Mouse (Mus musculus) hindbrain, postnatal 0 days (tissue): ENCODE data around the gene Mpp3. TPM values are rescaled to one million over a fixed set of nuclear protein-coding genes. Genes with fewer than 3 reads are reported as not detected.
A peak's percentile ranks its signal among the peaks of the same experiment; 100 is the strongest.

Source experiments
- ATAC-seq: fragments of 200-750 bp; cut with Nextera tagmentation; 2 replicates; pipeline ENCODE4 v1.8.0; 2017; ENCODE audit warnings: mild to moderate bottlenecking, moderate TSS enrichment, moderate library complexity
- DNase-seq: peaks from one replicate; pipeline ENCODE4 v3.0.0-alpha.2; 2015; ENCODE audit warnings: low spot score
- H3K27ac ChIP-seq: fragments of 300-500 bp; sonication (generic); 2 replicates; pipeline ENCODE4 v1.5.1; 2014; ENCODE audit warnings: mild to moderate bottlenecking
- H3K27me3 ChIP-seq: fragments of 300-500 bp; sonication (generic); 2 replicates; pipeline ENCODE4 v1.6.1; 2014; ENCODE audit warnings: low read length, mixed read lengths; ENCODE audit not compliant: insufficient read depth
- H3K36me3 ChIP-seq: fragments of 300-500 bp; sonication (generic); 2 replicates; pipeline ENCODE4 v1.6.1; 2014; ENCODE audit warnings: low read length, mixed read lengths; ENCODE audit not compliant: insufficient read depth
- H3K4me1 ChIP-seq: fragments of 300-500 bp; sonication (generic); 2 replicates; pipeline ENCODE4 v1.6.1; 2014; ENCODE audit warnings: antibody characterized with exemption, low read length, mixed read lengths; ENCODE audit not compliant: insufficient read depth
- H3K4me2 ChIP-seq: fragments of 300-500 bp; sonication (generic); 2 replicates; pipeline ENCODE4 v1.6.1; 2014; ENCODE audit warnings: low read depth, mild to moderate bottlenecking, low read length, moderate library complexity, mixed read lengths
- H3K4me3 ChIP-seq: fragments of 300-500 bp; sonication (generic); 2 replicates; pipeline ENCODE4 v1.5.1; 2014; ENCODE audit warnings: low read length
- H3K9ac ChIP-seq: fragments of 300-500 bp; sonication (generic); replicated peaks from 2 replicates; pipeline ENCODE4 v1.6.1; 2014; ENCODE audit warnings: mild to moderate bottlenecking, low read length, moderate library complexity, mixed read lengths
- H3K9me3 ChIP-seq: fragments of 300-500 bp; sonication (generic); 2 replicates; pipeline ENCODE4 v1.6.1; 2016; ENCODE audit warnings: low read length, mixed read lengths
- CTCF ChIP-seq: IDR thresholded peaks from 2 replicates; pipeline ENCODE4 v1.5.1; 2016; ENCODE audit warnings: antibody characterized with exemption, control low read depth, low read depth
- WGBS: fragments of 180-500 bp; shearing (Covaris S2); extraction: QIAGEN DNeasy Blood & Tissue Kit; methylation state at CpG from one replicate; pipeline ENCODE4 v1.1.7; 2014; 5-methylcytosine and 5-hydroxymethylcytosine counted together
- polyA plus RNA-seq: library from polyadenylated mRNA; unstranded; fragments of >200 nt; fragmentation: Nextera tagmentation; extraction: Ambion mirVana; gene quantifications from 2 replicates; pipeline ENCODE4 v1.2.1, GENCODE M21; 2015
- total RNA-seq: library from RNA; depleted of rRNA; stranded (reverse); fragments of >200 nt; gene quantifications from 2 replicates; pipeline ENCODE4 v1.2.3, GENCODE M21; 2014

Mpp3 gene
- total and polyA plus RNA-seq, 2 experiments from 2014 or later, result 54.1 to 81.3 TPM

GRCm38 (mm10) chr11:102040138-102040524, 11.9 kb upstream of the Mpp3 start:
- no peaks in the 10 kb centered on the region for H3K27me3 ChIP-seq
- TF ChIP-seq CTCF, result peak; percentile 94
- no peak overlapping the region for H3K27ac ChIP-seq
- H3K4me1 ChIP-seq, result no peaks in the 10 kb centered on the region
- peak; percentile 95 for DNase-seq
- peak; percentile 85 for ATAC-seq
- no peak overlapping the region for H3K4me3 ChIP-seq
- no peak overlapping the region for H3K4me2 ChIP-seq
- no peaks in the 10 kb centered on the region for H3K9me3 ChIP-seq
- H3K36me3 ChIP-seq, result no peaks in the 10 kb centered on the region
- no peak overlapping the region for H3K9ac ChIP-seq
- 0% methylated on average over 9 of the region's 9 CpGs for WGBS

GRCm38 (mm10) chr11:102039487-102040137, 11.4 kb upstream of the Mpp3 start:
- no peak overlapping the region for H3K4me2 ChIP-seq

GRCm38 (mm10) chr11:102037789-102038188, 9.5 kb upstream of the Mpp3 start:
- DNase-seq, result no peak
- no peak overlapping the region for H3K27ac ChIP-seq
- ATAC-seq, result no peak
- H3K27me3 ChIP-seq, result no peaks in the 10 kb centered on the region
- no peaks in the 10 kb centered on the region for H3K9me3 ChIP-seq
- H3K4me1 ChIP-seq, result no peaks in the 10 kb centered on the region
- no peak overlapping the region for H3K4me2 ChIP-seq
- no peak overlapping the region for H3K9ac ChIP-seq
- WGBS, result 70% methylated on average over 6 of the region's 6 CpGs
- no peak for TF ChIP-seq CTCF
- no peak overlapping the region for H3K4me3 ChIP-seq
- H3K36me3 ChIP-seq, result no peaks in the 10 kb centered on the region

More at GRCm38 (mm10) chr11:102039487-102040137, 11.4 kb upstream of the Mpp3 start:
- Histone ChIP-seq H3K27me3 (no peaks in the 10 kb centered on the region), H3K4me1 (no peaks in the 10 kb centered on the region), H3K9ac (no peak overlapping the region), H3K27ac (no peak overlapping the region), H3K36me3 (no peaks in the 10 kb centered on the region), H3K4me3 (no peak overlapping the region), H3K9me3 (no peaks in the 10 kb centered on the region)
- no peak for TF ChIP-seq CTCF
- 44% methylated on average over 13 of the region's 13 CpGs for WGBS
- DNase-seq, result no peak
- no peak for ATAC-seq

- 75% methylated on average over 7 of the region's 7 CpGs for WGBS
- ATAC-seq (no peak), DNase-seq (no peak)
- Histone ChIP-seq H3K9me3 (no peaks in the 10 kb centered on the region), H3K27ac (no peak overlapping the region), H3K4me3 (no peak overlapping the region), H3K27me3 (no peaks in the 10 kb centered on the region), H3K4me2 (no peak overlapping the region), H3K36me3 (no peaks in the 10 kb centered on the region), H3K9ac (no peak overlapping the region), H3K4me1 (no peaks in the 10 kb centered on the region)
- TF ChIP-seq CTCF, result no peak
These were observed 8.1 kb upstream of the Mpp3 start for GRCm38 (mm10) chr11:102036336-102036735.

- 58% methylated on average over 5 of the region's 5 CpGs for WGBS
- DNase-seq (peak; percentile 15), ATAC-seq (no peak)
- H3K27me3 ChIP-seq, result no peaks in the 10 kb centered on the region
- no peaks in the 10 kb centered on the region for H3K9me3 ChIP-seq
- H3K4me3 ChIP-seq, result no peak overlapping the region
- H3K27ac ChIP-seq, result peak overlapping the region; percentile 61; the same call in 1 of the 2 replicates
- TF ChIP-seq CTCF, result no peak
- H3K36me3 ChIP-seq, result no peaks in the 10 kb centered on the region
- H3K4me2 ChIP-seq, result no peak overlapping the region
- H3K4me1 ChIP-seq, result no peaks in the 10 kb centered on the region
- no peak overlapping the region for H3K9ac ChIP-seq
These were observed 7.2 kb upstream of the Mpp3 start for GRCm38 (mm10) chr11:102035456-102035960.

- Histone ChIP-seq H3K9me3 (no peaks in the 10 kb centered on the region), H3K9ac (no peak overlapping the region), H3K4me1 (no peaks in the 10 kb centered on the region), H3K4me3 (no peak overlapping the region), H3K36me3 (no peaks in the 10 kb centered on the region), H3K27ac (peak overlapping the region; percentile 61; the same call in 1 of the 2 replicates), H3K4me2 (no peak overlapping the region), H3K27me3 (no peaks in the 10 kb centered on the region)
- DNase-seq (peak; percentile 73), ATAC-seq (no peak)
- 32% methylated on average over 8 of the region's 8 CpGs for WGBS
- no peak for TF ChIP-seq CTCF
These were observed 6.6 kb upstream of the Mpp3 start for GRCm38 (mm10) chr11:102034887-102035286.

- Histone ChIP-seq H3K27ac (no peak overlapping the region), H3K4me2 (no peak overlapping the region), H3K4me3 (no peak overlapping the region), H3K36me3 (no peaks in the 10 kb centered on the region), H3K9me3 (no peaks in the 10 kb centered on the region), H3K9ac (no peak overlapping the region), H3K4me1 (no peaks in the 10 kb centered on the region), H3K27me3 (no peaks in the 10 kb centered on the region)
- DNase-seq (no peak), ATAC-seq (no peak)
- WGBS, result 93% methylated on average over 12 of the region's 12 CpGs
- no peak for TF ChIP-seq CTCF
These were observed 4.9 kb upstream of the Mpp3 start for GRCm38 (mm10) chr11:102033055-102033591.
